Mouse (Mus musculus) liver, postnatal 0 days (tissue): ENCODE results near the gene Gys1.

Source experiments
- CTCF ChIP-seq: sonication (generic); IDR thresholded peaks from 2 replicates; pipeline ENCODE4 v1.5.1; 2016; ENCODE audit warnings: antibody characterized with exemption, low read depth
- EP300 ChIP-seq: IDR thresholded peaks from 2 replicates; pipeline ENCODE4 v1.6.1; 2016; ENCODE audit warnings: antibody characterized with exemption, low read depth, mild to moderate bottlenecking

- TF ChIP-seq CTCF (no peak), EP300 (no peak)
Measured at GRCm38 (mm10) chr7:45486761-45487415, 52.2 kb downstream of the Gys1 start, which contains the start of gene Gm45808.
